Mouse (Mus musculus) layer of hippocampus, adult 18-20 months (tissue): ENCODE measurements around the gene Mfap3. TPM values are rescaled to one million over a fixed set of nuclear protein-coding genes. Genes with fewer than 3 reads are reported as not detected.

Source experiments
- DNase-seq, 2 experiments: peaks; one replicate each; pipeline ENCODE4 v3.0.0; 2022; ENCODE audit warnings: low spot score in 2 of 2
- total RNA-seq, 2 experiments: library from RNA; stranded (reverse); gene quantifications; 2 replicates each; pipeline ENCODE4 v1.2.3; 2021

Gene Mfap3
- total RNA-seq, 2 experiments from 2014 or later, result 29.0 to 30.9 TPM

DNA sequence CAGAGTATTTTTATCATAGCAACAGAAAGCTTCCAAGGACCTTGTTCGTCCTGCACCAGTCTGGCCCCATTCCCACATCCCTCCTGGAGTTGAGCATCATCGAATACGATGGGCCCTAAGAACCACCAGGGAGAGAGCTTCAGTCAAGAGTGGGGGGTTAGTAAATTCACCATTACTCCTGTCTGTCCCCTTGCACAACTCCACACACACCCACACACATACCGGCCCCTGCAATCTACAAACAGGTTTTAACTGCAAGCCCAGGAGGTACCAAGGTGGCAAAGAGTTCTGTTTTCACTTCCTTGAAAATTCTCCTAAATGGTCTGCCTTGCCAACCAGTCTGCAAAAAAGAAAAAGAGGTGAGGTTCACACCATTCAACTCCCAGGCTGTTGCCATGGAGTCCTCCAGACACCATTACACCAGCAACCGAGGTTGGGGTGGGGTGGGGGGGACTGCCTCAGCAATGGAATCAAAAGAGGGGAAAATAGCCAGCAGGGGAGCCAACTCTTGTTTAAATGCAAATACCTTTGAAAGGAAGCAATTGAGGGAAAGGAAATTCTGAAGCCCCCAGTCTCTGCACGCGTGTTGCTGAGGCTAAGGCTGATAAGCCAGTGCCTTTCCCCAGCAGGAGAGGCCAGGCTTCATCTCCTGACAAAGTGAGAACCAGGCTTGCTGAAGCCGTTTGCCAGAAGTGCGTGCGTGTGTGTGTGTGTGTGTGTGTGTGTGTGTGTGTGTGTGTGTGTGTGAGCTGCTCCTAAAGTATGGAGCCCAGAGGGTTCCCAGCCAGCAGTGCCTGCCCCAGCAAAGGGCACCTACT, 64.6 kb downstream of the Mfap3 start:
- DNase-seq, result no peak

Other genes starting within 250 kb of the Mfap3 start
- 10 to 100 TPM; 36.5 to 40.3 TPM for gene Fam114a2, start within 50 bp of the Mfap3 start, total RNA-seq
- 1 to 10 TPM; 6.1 to 7.0 TPM for gene Galnt10, start 126.8 kb downstream of the Mfap3 start, total RNA-seq